Mouse (Mus musculus) lung, postnatal 0 days (tissue): ENCODE results near the gene Grin2c.

Source experiments
- CTCF ChIP-seq: IDR thresholded peaks from 2 replicates; pipeline ENCODE4 v1.5.1; 2016; ENCODE audit warnings: antibody characterized with exemption, mild to moderate bottlenecking
- EP300 ChIP-seq: IDR thresholded peaks from 2 replicates; pipeline ENCODE4 v1.6.1; 2016; ENCODE audit warnings: antibody characterized with exemption, mild to moderate bottlenecking, control low read depth

- TF ChIP-seq CTCF (peak; percentile 61), EP300 (no peak)
These were observed 33.3 kb downstream of the Grin2c start for GRCm38 (mm10) chr11:115233526-115234290.
